Mouse (Mus musculus): ENCODE measurements around the gene Gm21915.

Gm21915 gene

GRCm38 (mm10) chr9:40717182-40717874 is 46.9 kb downstream of the Gm21915 start:
- peak; percentile 48 to 56 for DNase-seq (ENCODE audit: low spot score in 2 of 2)

DNA sequence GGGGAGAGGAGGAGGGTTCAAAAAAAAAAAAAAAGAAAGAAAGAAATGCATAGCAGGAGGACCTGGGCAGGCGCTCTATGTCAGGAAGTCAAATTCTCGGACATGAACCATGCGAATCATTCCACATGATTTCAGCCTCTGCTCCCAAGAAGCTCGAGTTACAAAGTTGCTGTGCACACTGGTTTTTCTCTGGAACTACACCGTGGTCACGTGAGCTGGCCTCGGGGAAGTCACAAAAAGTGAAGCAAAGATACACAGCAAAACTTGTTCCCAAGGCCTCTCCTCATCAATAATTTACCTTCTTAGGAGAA is 47.4 kb downstream of the Gm21915 start:
- no peak for DNase-seq (ENCODE audit: low spot score in 2 of 2)

All from right cerebral cortex, adult 2 months (tissue).